17 mouse cellular contexts compared by ENCODE assay signal in genomic region chr11:116040593-116040992, GRCm38 (mm10).
"Had no signal": no experiment of that assay in that cellular context is flagged by ENCODE, and none has a peak within 500 bp of the region (broad histone marks: within the 10 kb centered on the region; RNA-seq: fewer than 3 reads in every experiment).

No protein-coding gene starts in this region.

- DNase-seq: kidney, postnatal 36 days; layer of hippocampus, adult 9-11 months; layer of hippocampus, postnatal 36 days; liver; liver, embryonic 13.5 days; liver, postnatal 0 days; lung, postnatal 14 days; retina, postnatal 1 day; right cerebral cortex, postnatal 4 days; thymus, postnatal 36 days had no signal

- H3K9me3 ChIP-seq: limb, embryonic 12.5 days; liver, embryonic 13.5 days; lung, embryonic 15.5 days; megakaryocyte, embryonic 14.5 days; midbrain, embryonic 15.5 days; neural tube, embryonic 13.5 days; stomach, embryonic 15.5 days had no signal

- H3K4me3 ChIP-seq: limb, embryonic 12.5 days; liver, embryonic 13.5 days; lung, embryonic 15.5 days; megakaryocyte, embryonic 14.5 days; midbrain, embryonic 15.5 days; neural tube, embryonic 13.5 days; stomach, embryonic 15.5 days had no signal

- H3K27me3 ChIP-seq: limb, embryonic 12.5 days; liver, embryonic 13.5 days; lung, embryonic 15.5 days; megakaryocyte, embryonic 14.5 days; midbrain, embryonic 15.5 days; neural tube, embryonic 13.5 days; stomach, embryonic 15.5 days had no signal

- H3K4me1 ChIP-seq: limb, embryonic 12.5 days; lung, embryonic 15.5 days; midbrain, embryonic 15.5 days; neural tube, embryonic 13.5 days; stomach, embryonic 15.5 days had no signal

- H3K27ac ChIP-seq: limb, embryonic 12.5 days; liver, embryonic 13.5 days; lung, embryonic 15.5 days; macrophage; midbrain, embryonic 15.5 days; neural tube, embryonic 13.5 days; stomach, embryonic 15.5 days had no signal

- H3K9ac ChIP-seq: limb, embryonic 12.5 days; liver, embryonic 13.5 days; liver, postnatal 0 days; lung, embryonic 15.5 days; midbrain, embryonic 15.5 days; neural tube, embryonic 13.5 days; stomach, embryonic 15.5 days had no signal
